Mouse (Mus musculus) v-Abl transformed pro-B cells (cell line): ENCODE data around the gene Emilin3.

Experiments used
- in situ Hi-C, 2 experiments: fragments of 400-800 bp; cut with MboI; formaldehyde crosslinking; loops; one replicate each; pipeline ENCODE4 v1.15.1; 2025; ENCODE audit not compliant: unreplicated experiment in 2 of 2

The Emilin3 gene

DNA sequence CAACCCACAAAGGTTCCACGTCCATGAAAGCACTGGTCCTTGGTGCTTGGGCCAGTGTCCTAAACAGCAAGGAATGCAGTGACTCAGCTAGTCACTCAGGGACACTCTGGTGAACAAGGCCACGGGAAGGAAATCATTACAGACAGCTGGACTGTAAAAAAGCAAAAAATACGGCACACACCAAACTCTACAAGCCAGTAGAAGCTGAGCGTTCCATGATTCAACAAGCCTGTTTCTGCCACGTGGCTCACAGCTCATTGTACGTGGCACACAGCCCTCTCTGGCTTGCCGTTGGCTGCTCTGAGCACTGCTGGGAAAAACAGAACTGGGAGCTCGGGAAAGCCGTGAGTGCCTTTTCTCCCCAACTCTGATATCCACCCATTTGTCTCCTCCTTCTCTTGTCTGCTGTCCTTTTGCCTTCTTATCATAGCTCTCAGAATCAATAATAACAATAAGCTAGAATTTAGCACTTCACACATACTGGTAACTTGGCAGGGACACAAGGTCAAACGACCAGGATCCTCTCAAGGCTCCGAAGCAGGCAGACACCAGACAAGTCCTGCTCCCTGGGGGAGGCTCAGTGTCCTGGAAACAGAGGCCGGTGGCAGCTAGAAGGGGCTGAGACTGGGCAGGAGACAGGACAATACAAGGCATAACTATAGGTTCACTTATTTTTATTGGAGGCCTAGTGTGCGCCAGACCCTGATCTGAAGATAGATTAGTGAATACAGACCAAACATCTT lies 31.5 kb downstream of the Emilin3 start, which contains the start of gene Lpin3:
Gene Lpin3, plus strand, starts transcription at position 218 of the 743 bp plus-strand sequence.
- in situ Hi-C loops, result loop anchor here (10.0 to 25.0 kb wide), 3 partner anchors 166 to 1968 kb away; no protein-coding TSS in a partner anchor

DNA sequence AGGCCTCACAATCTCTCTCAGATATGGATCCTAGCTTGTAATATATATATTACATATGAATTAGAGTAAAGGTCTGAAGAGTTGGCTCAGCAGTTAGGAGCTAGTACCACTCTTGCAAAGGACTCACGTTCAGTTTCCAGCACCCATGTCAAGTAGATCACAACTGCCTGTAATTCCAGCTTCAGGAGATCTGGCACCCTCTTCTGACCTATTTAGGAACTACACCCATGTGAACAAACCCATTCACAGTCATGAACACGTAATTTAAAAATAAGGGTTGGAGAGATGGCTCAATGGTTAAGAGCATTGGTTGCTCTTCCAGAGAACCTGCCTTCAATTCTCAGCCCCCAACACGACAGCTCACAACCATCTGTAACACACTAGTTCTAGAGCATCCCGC lies 36.0 kb downstream of the Emilin3 start:
- in situ Hi-C loops, result loop anchor here (5.0 to 25.0 kb wide), 4 partner anchors 84 to 1964 kb away; no protein-coding TSS in a partner anchor

DNA sequence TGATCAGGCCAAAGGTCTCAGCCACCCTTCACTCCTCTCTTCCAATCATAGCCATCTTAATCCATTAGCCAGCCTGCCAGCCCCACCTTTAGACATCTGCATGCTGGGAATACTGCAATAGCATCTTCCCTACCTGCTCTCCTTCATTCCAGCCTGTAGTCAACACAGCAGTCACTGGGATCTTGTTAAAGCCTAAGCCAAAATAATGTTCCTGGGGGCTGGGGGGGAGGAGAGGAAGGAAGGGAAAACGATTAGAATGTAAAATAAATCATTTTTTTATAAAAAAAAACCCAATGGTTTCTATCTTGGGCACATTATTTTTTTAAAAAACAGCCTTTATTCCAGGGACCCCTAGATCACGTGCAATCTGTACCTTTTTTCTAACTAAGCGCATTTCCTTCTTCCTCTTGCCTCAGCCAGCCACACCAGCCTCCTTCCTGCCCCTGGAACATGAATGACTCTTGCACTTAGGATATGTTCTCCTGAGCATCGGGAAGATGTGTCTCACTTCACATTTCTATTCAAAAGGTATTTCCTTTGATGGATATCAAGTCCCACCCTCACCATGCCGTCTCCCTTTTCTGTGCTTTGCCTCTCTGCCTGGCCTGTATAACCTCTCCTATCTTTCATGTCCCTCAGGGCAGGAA lies 37.8 kb downstream of the Emilin3 start:
- in situ Hi-C loops, result no loop called here

DNA sequence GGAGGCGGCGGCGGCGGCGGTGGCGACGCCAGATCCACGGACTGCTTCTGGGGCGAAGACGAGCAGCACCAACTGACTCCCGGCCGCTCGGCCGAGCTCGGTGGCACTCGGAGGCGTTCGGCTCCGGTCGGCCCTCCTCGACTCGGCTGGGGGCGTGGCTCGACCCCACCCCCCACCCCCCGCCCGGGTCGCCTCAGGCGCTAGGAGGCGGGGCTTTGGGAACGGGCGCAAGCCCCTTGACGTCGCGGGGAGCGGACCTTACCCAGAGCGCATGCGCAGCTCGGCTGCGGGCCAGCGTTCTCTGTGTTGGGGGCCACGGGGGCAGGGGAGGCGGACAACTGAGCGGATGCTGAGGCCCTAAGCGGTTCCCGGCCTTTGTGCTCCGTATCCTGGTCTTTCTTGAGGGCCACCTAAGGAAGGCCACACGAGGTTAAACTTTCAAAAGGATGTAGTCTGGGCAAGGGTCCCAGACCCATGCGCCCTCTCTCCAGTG lies 39.2 kb downstream of the Emilin3 start, which contains the start of gene Zhx3:
Gene Zhx3, minus strand, starts transcription at position 109 of the 493 bp plus-strand sequence.
- in situ Hi-C loops, result no loop called here

DNA sequence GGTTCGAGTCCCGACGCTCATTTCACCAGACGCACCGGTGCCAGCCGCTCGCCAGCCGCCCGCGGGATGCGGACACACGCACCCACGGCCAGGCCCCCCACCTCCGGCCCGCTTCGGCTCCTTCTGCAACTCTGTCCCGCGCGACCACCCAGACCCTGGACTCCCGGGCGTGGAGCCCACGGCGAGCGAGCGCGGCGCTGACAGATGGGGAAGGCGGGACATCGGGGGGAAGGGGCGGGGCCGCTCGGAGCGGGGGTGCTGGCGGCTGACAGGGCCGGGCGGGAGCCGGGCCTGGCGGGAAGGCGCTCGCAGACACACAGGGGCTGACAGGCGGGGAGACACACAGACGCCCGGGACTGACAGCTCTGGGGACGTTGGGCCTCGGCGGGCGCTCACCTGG lies 39.7 kb downstream of the Emilin3 start:
- in situ Hi-C loops, result no loop called here

DNA sequence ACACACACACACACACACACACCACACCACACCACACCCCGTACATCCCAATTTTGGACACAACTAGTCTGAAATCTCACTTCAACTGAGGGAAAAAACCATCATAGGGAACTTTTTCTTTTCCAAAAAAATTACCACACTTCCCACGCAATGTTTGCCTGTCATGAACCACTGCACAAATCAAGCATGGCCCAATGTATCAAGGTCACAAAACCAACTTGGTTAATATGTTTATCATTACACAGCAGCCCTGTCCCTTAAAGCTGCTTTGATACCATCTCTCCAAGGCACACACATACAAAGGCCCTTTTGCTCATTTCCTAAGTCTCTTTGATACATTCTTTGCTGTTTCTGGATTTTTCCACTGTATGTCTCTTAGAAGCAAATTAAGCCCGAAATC lies 40.8 kb downstream of the Emilin3 start:
- in situ Hi-C loops, result no loop called here

DNA sequence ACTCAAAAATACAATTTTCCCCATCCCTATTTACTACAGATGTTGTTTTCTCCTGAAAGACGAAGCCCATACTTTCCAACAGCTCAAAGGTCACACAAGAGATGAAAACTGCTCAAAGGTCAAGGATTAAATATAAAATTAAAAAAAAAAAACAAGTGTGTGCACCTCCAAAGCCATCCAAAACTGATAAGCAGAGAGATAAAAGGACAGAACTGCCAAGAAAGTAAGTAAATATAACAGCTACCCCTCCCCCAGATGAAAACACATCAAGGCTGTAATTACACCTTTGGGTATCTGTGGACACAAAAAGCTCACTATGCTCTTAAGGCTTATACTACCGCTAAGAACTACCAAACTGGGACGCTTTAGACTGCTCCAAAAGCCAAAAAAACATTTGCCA lies 42.7 kb downstream of the Emilin3 start:
- in situ Hi-C loops, result no loop called here

DNA sequence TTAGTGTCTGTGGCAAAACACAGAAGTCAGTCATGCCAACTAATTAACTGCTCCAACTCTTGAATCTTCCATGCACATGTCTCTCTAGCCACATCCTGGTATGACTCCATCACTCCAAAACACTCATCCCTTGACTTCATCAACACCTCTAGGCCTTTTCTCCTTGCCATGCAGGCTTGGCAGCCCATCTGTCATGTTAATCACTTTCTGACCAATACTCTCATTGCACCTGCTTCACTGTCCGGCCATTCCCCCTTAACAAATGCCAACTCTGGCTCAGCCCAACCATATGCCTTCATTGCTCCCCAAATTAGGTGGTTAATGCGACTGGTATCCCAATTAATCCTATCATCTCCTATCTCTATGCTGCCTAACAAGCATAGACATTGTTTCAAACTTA lies 46.9 kb downstream of the Emilin3 start:
- in situ Hi-C loops, result no loop called here

DNA sequence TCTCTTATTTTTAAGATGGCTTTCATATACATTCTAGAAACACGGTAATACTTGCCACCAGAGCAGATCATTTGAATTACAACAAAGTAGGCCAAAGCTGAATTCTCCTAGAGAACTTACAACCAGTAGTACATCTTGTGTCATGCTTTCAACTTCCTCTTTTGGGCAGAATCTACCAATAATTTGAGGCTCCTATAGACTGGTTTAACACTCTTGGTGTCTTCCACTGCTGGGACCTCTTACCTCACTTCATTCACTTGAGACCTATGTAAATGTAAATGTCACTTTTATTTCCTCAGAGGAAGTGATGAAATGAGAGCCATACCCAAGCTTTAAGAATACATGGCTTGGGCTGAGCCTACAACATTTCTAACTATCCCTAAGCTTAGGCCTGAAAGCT lies 48.0 kb downstream of the Emilin3 start:
- in situ Hi-C loops, result no loop called here

DNA sequence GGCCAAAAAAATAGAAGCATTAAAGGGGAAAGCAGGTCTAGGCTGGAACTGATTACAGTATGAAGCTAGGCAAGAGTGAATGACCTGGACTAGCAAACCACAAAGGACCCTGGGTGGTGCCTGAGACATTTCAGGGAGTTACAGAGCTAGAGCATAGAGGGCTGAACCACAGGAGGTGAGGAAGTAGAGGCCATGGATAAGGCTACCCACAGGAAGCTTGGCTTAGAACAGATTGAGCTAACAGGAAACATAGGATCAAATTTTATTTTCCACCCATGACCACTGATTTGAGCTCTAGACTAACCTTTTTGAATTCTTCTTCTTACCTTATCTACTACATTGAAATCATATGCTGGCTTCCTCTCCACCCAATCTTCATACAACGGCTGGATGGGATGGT lies 51.8 kb downstream of the Emilin3 start:
- in situ Hi-C loops, result no loop called here
